Mouse (Mus musculus): ENCODE measurements around the gene Adgrg3. TPM values are rescaled to one million over a fixed set of nuclear protein-coding genes. Genes with fewer than 3 reads are reported as not detected.

Gene Adgrg3
- total and polyA plus RNA-seq, 3 experiments, result 0.08 TPM; not detected in 2

DNA sequence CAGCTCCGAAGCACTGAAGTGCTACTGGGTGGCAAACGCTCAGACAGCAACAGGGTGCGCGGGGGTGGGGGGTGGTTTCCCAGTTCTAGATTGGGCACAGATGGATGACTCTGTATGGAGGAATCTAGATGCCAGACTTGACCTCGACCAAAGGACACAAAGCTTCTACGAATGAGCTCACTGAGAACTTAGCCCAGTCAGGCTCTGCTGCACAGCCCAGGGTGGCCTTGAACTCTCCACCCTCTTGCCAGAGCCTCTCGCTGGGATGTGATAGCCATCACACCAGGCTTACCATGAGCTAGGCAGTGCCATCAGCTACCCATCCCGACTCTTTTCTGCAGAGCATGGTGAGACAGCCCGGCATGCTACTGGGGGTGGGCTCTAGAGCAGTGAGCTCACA, 43.7 kb upstream of the Adgrg3 start:
- Histone ChIP-seq H3K36me3 (ENCODE audit: control insufficient read depth in 1 of 2, insufficient read depth in 2 of 2, low read length in 2 of 2) (no peaks in the 10 kb centered on the region), H3K9me3 (replicated peaks; ENCODE audit: insufficient read depth, low read length) (no peaks in the 10 kb centered on the region), H3K9ac (ENCODE audit: control insufficient read depth, low read depth, low read length, poor library complexity, severe bottlenecking) (no peak overlapping the region), H3K4me3 (ENCODE audit: control insufficient read depth in 1 of 2, insufficient read depth in 1 of 2, low read depth in 2 of 2, low read length in 2 of 2) (no peak overlapping the region), H3K27ac (ENCODE audit: control insufficient read depth, low read depth, low read length) (no peak overlapping the region), H3K79me2 (ENCODE audit: control insufficient read depth, insufficient read depth, low read length, poor library complexity) (no peaks in the 10 kb centered on the region), H3K4me1 (ENCODE audit: control insufficient read depth in 1 of 2, insufficient read depth in 2 of 2, low read length in 2 of 2) (0 out of 4 replicates have a peak, but pooled peaks cover 0 to 8% of the 10 kb centered on the region in 2 experiments), H3K27me3 (ENCODE audit: control insufficient read depth in 1 of 2, insufficient read depth in 2 of 2, low read length in 2 of 2) (no peaks in the 10 kb centered on the region)
- TF ChIP-seq MEF2A (IDR thresholded peaks at IDR 0.05; ENCODE audit: extremely low read depth, insufficient replicate concordance, low read depth, low read length, poor library complexity, severe bottlenecking) (no peak), NRF1 (IDR thresholded peaks at IDR 0.05; ENCODE audit: insufficient read depth, low read depth, low read length, poor library complexity, severe bottlenecking) (no peak), MAFK (IDR thresholded peaks at IDR 0.05; ENCODE audit: borderline replicate concordance, low read depth, low read length) (no peak), TBP (IDR thresholded peaks at IDR 0.05; ENCODE audit: low read depth, low read length) (no peak), ELF1 (IDR thresholded peaks at IDR 0.05; ENCODE audit: low read depth, low read length) (no peak), ETS1 (IDR thresholded peaks at IDR 0.05; ENCODE audit: low read depth, low read length) (no peak), KAT2A (conservative IDR thresholded peaks at IDR 0.05; ENCODE audit: low read depth, low read length) (no peak), TAL1 (IDR thresholded peaks at IDR 0.05; ENCODE audit: low read length) (no peak), CHD2 (IDR thresholded peaks at IDR 0.05; ENCODE audit: low read length) (no peak), ZKSCAN1 (IDR thresholded peaks at IDR 0.05; ENCODE audit: low read depth, low read length) (no peak)
- DNase-seq (ENCODE audit: low read depth, low spot score), result no peak

GRCm38 (mm10) chr8:94974467-94975165, 42.9 kb upstream of the Adgrg3 start, which contains the start of gene Adgrg1:
TSS of gene Adgrg1 (plus strand) at chr8:94974751.
- no peaks in the 10 kb centered on the region for H3K27me3 ChIP-seq (ENCODE audit: control insufficient read depth in 1 of 2, insufficient read depth in 2 of 2, low read length in 2 of 2)
- TF ChIP-seq TAL1 (IDR thresholded peaks at IDR 0.05; ENCODE audit: low read length) (no peak), ZC3H11A (IDR thresholded peaks at IDR 0.05; ENCODE audit: low read depth, low read length) (no peak), KAT2A (conservative IDR thresholded peaks at IDR 0.05; ENCODE audit: low read depth, low read length) (no peak), MXI1 (IDR thresholded peaks at IDR 0.05; ENCODE audit: low read depth, low read length) (no peak), MYB (IDR thresholded peaks at IDR 0.05; ENCODE audit: low read depth, low read length) (no peak), RCOR1 (IDR thresholded peaks at IDR 0.05; ENCODE audit: low read depth, low read length) (no peak)
- H3K4me1 ChIP-seq (ENCODE audit: control insufficient read depth in 1 of 2, insufficient read depth in 2 of 2, low read length in 2 of 2), result 0 out of 4 replicates have a peak, but pooled peaks cover 0 to 8% of the 10 kb centered on the region in 2 experiments
- H3K9ac ChIP-seq (ENCODE audit: control insufficient read depth, low read depth, low read length, poor library complexity, severe bottlenecking), result no peak within 1 kb of the TSS
- H3K27ac ChIP-seq (ENCODE audit: control insufficient read depth, low read depth, low read length), result no peak within 1 kb of the TSS
- no peaks in the 10 kb centered on the region for H3K9me3 ChIP-seq (replicated peaks; ENCODE audit: insufficient read depth, low read length)
- no peaks in the 10 kb centered on the region for H3K36me3 ChIP-seq (ENCODE audit: control insufficient read depth in 1 of 2, insufficient read depth in 2 of 2, low read length in 2 of 2)
- no peak for DNase-seq (ENCODE audit: low read depth, low spot score)
- no peaks in the 10 kb centered on the region for H3K79me2 ChIP-seq (ENCODE audit: control insufficient read depth, insufficient read depth, low read length, poor library complexity)
- no peak within 1 kb of the TSS for H3K4me3 ChIP-seq (ENCODE audit: control insufficient read depth in 1 of 2, insufficient read depth in 1 of 2, low read depth in 2 of 2, low read length in 2 of 2)
